Comparison of ENCODE assay signal across 8 mouse cellular contexts in genomic region chr15:81514111-81514971, GRCm38 (mm10). TPM values are rescaled to one million over a fixed set of nuclear protein-coding genes. Genes with fewer than 3 reads are reported as not detected.
DNase-seq lines count a peak whose midpoint lies in the region; ATAC-seq and TF ChIP-seq lines count a peak whose summit lies in the region.

No protein-coding gene starts in this region.

- peak; percentile 94 for DNase-seq in 3134 (ENCODE audit: extremely low read depth, insufficient read length, low spot score)
- peak; percentile 85 for DNase-seq in adrenal gland, postnatal 25 days
- DNase-seq in embryonic facial prominence, embryonic 14.5 days (ENCODE audit: low spot score) = peak; percentile 76
- peak; percentile 80 for DNase-seq in heart, adult 8-10 months (ENCODE audit: low spot score)
- DNase-seq in kidney, adult 8-10 months = peak; percentile 96
- peak; percentile 76 for DNase-seq in limb, embryonic 14.5 days (ENCODE audit: low spot score)
- peak; percentile 81 to 92 for DNase-seq in spleen, postnatal 10 days (ENCODE audit: low spot score in 2 of 2)

- H3K4me3 ChIP-seq in embryonic facial prominence, embryonic 14.5 days (ENCODE audit: low read depth, low read length) = peak overlapping the region; percentile 39
- peak overlapping the region; percentile 32 for H3K4me3 ChIP-seq in limb, embryonic 14.5 days (replicated peaks; ENCODE audit: low read length)
- H3K4me3 ChIP-seq in midbrain, embryonic 16.5 days (ENCODE audit: low read depth, low read length) = peak overlapping the region; percentile 32

- H3K4me2 ChIP-seq in embryonic facial prominence, embryonic 14.5 days (ENCODE audit: low read depth, low read length) = peak overlapping the region; percentile 65
- peak overlapping the region; percentile 56 for H3K4me2 ChIP-seq in limb, embryonic 14.5 days (replicated peaks; ENCODE audit: low read depth, low read length, severe bottlenecking)
- peak overlapping the region; percentile 58 for H3K4me2 ChIP-seq in midbrain, embryonic 16.5 days (ENCODE audit: low read length)

- no peaks in the 10 kb centered on the region for H3K9me3 ChIP-seq in embryonic facial prominence, embryonic 14.5 days (ENCODE audit: control insufficient read depth, low read length)
- H3K9me3 ChIP-seq in limb, embryonic 14.5 days (ENCODE audit: control insufficient read depth, low read length) = no peaks in the 10 kb centered on the region
- no peaks in the 10 kb centered on the region for H3K9me3 ChIP-seq in midbrain, embryonic 16.5 days (replicated peaks; ENCODE audit: control insufficient read depth, low read length, poor library complexity, severe bottlenecking)

- peak; percentile 90 for ATAC-seq in embryonic facial prominence, embryonic 14.5 days (ENCODE audit: low read depth)
- peak; percentile 73; the same call in 1 of the 2 replicates for ATAC-seq in limb, embryonic 14.5 days (ENCODE audit: low FRiP score, low read depth)
- peak; percentile 32; the same call in 1 of the 2 replicates for ATAC-seq in midbrain, embryonic 16.5 days

- 9% methylated on average over 17 of the region's 18 CpGs for WGBS in embryonic facial prominence, embryonic 14.5 days
- WGBS in limb, embryonic 14.5 days = 9% methylated on average over 16 of the region's 18 CpGs
- WGBS in midbrain, embryonic 16.5 days = 10% methylated on average over 18 of the region's 18 CpGs

- TF ChIP-seq POLR2A in limb, embryonic 14.5 days (IDR thresholded peaks at IDR 0.05; ENCODE audit: borderline replicate concordance, extremely low read depth, insufficient read depth, insufficient read length) = no peak

- no peaks in the 10 kb centered on the region for H3K36me3 ChIP-seq in embryonic facial prominence, embryonic 14.5 days (ENCODE audit: control insufficient read depth, insufficient read depth, low read length)
- no peaks in the 10 kb centered on the region for H3K36me3 ChIP-seq in limb, embryonic 14.5 days (ENCODE audit: control insufficient read depth, insufficient read depth, low read length)
- H3K36me3 ChIP-seq in midbrain, embryonic 16.5 days (ENCODE audit: control insufficient read depth, insufficient read depth, low read length) = no peaks in the 10 kb centered on the region

- peaks cover 8% of the 10 kb centered on the region; the same call in 1 of the 2 replicates for H3K4me1 ChIP-seq in embryonic facial prominence, embryonic 14.5 days (ENCODE audit: control insufficient read depth, insufficient read depth, low read length)
- peaks cover 6% of the 10 kb centered on the region; the same call in 1 of the 2 replicates for H3K4me1 ChIP-seq in limb, embryonic 14.5 days (ENCODE audit: control insufficient read depth, insufficient read depth, low read length)
- H3K4me1 ChIP-seq in midbrain, embryonic 16.5 days (ENCODE audit: control insufficient read depth, insufficient read depth, low read length) = peaks cover 3% of the 10 kb centered on the region; the same call in 1 of the 2 replicates

- no peaks in the 10 kb centered on the region for H3K27me3 ChIP-seq in embryonic facial prominence, embryonic 14.5 days (replicated peaks; ENCODE audit: control insufficient read depth, insufficient read depth, low read length)
- H3K27me3 ChIP-seq in limb, embryonic 14.5 days (ENCODE audit: control insufficient read depth, insufficient read depth, low read length) = no peaks in the 10 kb centered on the region
- H3K27me3 ChIP-seq in midbrain, embryonic 16.5 days (ENCODE audit: control insufficient read depth, insufficient read depth, low read depth, low read length) = no peaks in the 10 kb centered on the region

- peak overlapping the region; percentile 49; the same call in 1 of the 2 replicates for H3K9ac ChIP-seq in embryonic facial prominence, embryonic 14.5 days (ENCODE audit: low read depth, low read length)
- peak overlapping the region; percentile 45 for H3K9ac ChIP-seq in limb, embryonic 14.5 days (ENCODE audit: low read depth, low read length, severe bottlenecking)
- H3K9ac ChIP-seq in midbrain, embryonic 16.5 days (ENCODE audit: low read depth, low read length) = peak overlapping the region; percentile 45; the same call in 1 of the 2 replicates

- peak overlapping the region; percentile 33 for H3K27ac ChIP-seq in embryonic facial prominence, embryonic 14.5 days (replicated peaks; ENCODE audit: low read depth, low read length)
- H3K27ac ChIP-seq in limb, embryonic 14.5 days (replicated peaks; ENCODE audit: low read depth, low read length) = peak overlapping the region; percentile 19; the same call in 1 of the 2 replicates
- H3K27ac ChIP-seq in midbrain, embryonic 16.5 days (ENCODE audit: low read length) = no peak overlapping the region

RNA-seq across cellular contexts. Expression of gene Rbx1, which starts 48.2 kb away (rescaled TPM):
- 107 and 141 TPM in 2 replicates for total RNA-seq in adrenal gland, postnatal 25 days (2021)
- polyA plus RNA-seq in embryonic facial prominence, embryonic 14.5 days (2014; fragmentation: Nextera tagmentation; extraction: Ambion mirVana) = 490 and 495 TPM in 2 replicates
- total RNA-seq in heart, adult 8-10 months (2022) = 100 to 1,000 TPM; 105 to 114 (median 113) TPM
- 154 and 233 TPM in 2 replicates for polyA plus RNA-seq in limb, embryonic 14.5 days (2012; rRNA removed)
- polyA plus RNA-seq in limb, embryonic 14.5 days (2014; fragmentation: Nextera tagmentation; extraction: Ambion mirVana) = 515 and 532 TPM in 2 replicates
- polyA plus RNA-seq in midbrain, embryonic 16.5 days (2015; fragmentation: Nextera tagmentation; extraction: Ambion mirVana) = 396 and 416 TPM in 2 replicates

Comparison
In these comparisons a context has a peak if more than half of its experiments do, and no peak if none do; other contexts are left out.
1. ATAC-seq: peak in every context shown above with its lines; median percentile 90 in embryonic facial prominence, embryonic 14.5 days; 73 in limb, embryonic 14.5 days; 32 in midbrain, embryonic 16.5 days.